Mouse (Mus musculus): ENCODE measurements at regions not wholly inside any gene's neighbourhood (a gene's known extent, or its start where the extent isn't known, plus 50 kb on each side); places are given as distances from the start of the nearest gene placed in this dataset.

- no peak for ATAC-seq (replicated peaks; ENCODE audit: poor library complexity)
Observed at GRCm38 (mm10) chr13:31163878-31164495, 190.0 kb downstream of the Gm5447 start.

GRCm38 (mm10) chr13:31166286-31166685 is 192.3 kb downstream of the Gm5447 start:
- ATAC-seq (replicated peaks; ENCODE audit: poor library complexity): no peak

- ATAC-seq (replicated peaks; ENCODE audit: poor library complexity): no peak
Observed at GRCm38 (mm10) chr13:31168854-31169253, 194.8 kb downstream of the Gm5447 start.

- no peak for ATAC-seq (replicated peaks; ENCODE audit: poor library complexity)
Observed at GRCm38 (mm10) chr13:31171751-31172150, 197.7 kb downstream of the Gm5447 start.

- ATAC-seq (replicated peaks; ENCODE audit: poor library complexity): no peak
Observed at GRCm38 (mm10) chr13:31172580-31172979, 198.6 kb downstream of the Gm5447 start.

GRCm38 (mm10) chr13:31177999-31178783 is 204.2 kb downstream of the Gm5447 start:
- no peak for ATAC-seq (replicated peaks; ENCODE audit: poor library complexity)

- ATAC-seq (replicated peaks; ENCODE audit: poor library complexity): no peak
Observed at GRCm38 (mm10) chr13:31178964-31179363, 205.0 kb downstream of the Gm5447 start.

GRCm38 (mm10) chr13:31179407-31180001 is 205.5 kb downstream of the Gm5447 start:
- peak; percentile 76 for ATAC-seq (replicated peaks; ENCODE audit: poor library complexity)

- ATAC-seq (replicated peaks; ENCODE audit: poor library complexity): no peak
Observed at GRCm38 (mm10) chr13:31181530-31181929, 207.5 kb downstream of the Gm5447 start.

GRCm38 (mm10) chr13:31184845-31185834 is 211.1 kb downstream of the Gm5447 start:
- no peak for ATAC-seq (replicated peaks; ENCODE audit: poor library complexity)

- no peak for ATAC-seq (replicated peaks; ENCODE audit: poor library complexity)
Observed at GRCm38 (mm10) chr13:31186805-31187589, 213.0 kb downstream of the Gm5447 start.

GRCm38 (mm10) chr13:31189116-31189515 is 215.1 kb downstream of the Gm5447 start:
- ATAC-seq (replicated peaks; ENCODE audit: poor library complexity): no peak

- ATAC-seq (replicated peaks; ENCODE audit: poor library complexity): 0 out of 2 replicates have a peak, but pooled peaks have one; percentile 20
Observed at GRCm38 (mm10) chr13:31190036-31190435, 216.0 kb downstream of the Gm5447 start.

GRCm38 (mm10) chr13:31191344-31192139 is 217.5 kb downstream of the Gm5447 start:
- no peak for ATAC-seq (replicated peaks; ENCODE audit: poor library complexity)

GRCm38 (mm10) chr13:31194971-31195370 is 221.0 kb downstream of the Gm5447 start:
- ATAC-seq (replicated peaks; ENCODE audit: poor library complexity): no peak

- ATAC-seq (replicated peaks; ENCODE audit: poor library complexity): no peak
Observed at GRCm38 (mm10) chr13:31196546-31196945, 222.5 kb downstream of the Gm5447 start.

GRCm38 (mm10) chr13:31197593-31197992 is 223.6 kb downstream of the Gm5447 start:
- no peak for ATAC-seq (replicated peaks; ENCODE audit: poor library complexity)

GRCm38 (mm10) chr13:31199384-31199783 is 225.4 kb downstream of the Gm5447 start:
- ATAC-seq (replicated peaks; ENCODE audit: poor library complexity): peak; percentile 50

- no peak for ATAC-seq (replicated peaks; ENCODE audit: poor library complexity)
Observed at GRCm38 (mm10) chr13:31204068-31204467, 230.1 kb downstream of the Gm5447 start.
